Mouse (Mus musculus): ENCODE measurements at regions not wholly inside any gene's neighbourhood (a gene's known extent, or its start where the extent isn't known, plus 50 kb on each side); places are given as distances from the start of the nearest gene placed in this dataset.

DNA sequence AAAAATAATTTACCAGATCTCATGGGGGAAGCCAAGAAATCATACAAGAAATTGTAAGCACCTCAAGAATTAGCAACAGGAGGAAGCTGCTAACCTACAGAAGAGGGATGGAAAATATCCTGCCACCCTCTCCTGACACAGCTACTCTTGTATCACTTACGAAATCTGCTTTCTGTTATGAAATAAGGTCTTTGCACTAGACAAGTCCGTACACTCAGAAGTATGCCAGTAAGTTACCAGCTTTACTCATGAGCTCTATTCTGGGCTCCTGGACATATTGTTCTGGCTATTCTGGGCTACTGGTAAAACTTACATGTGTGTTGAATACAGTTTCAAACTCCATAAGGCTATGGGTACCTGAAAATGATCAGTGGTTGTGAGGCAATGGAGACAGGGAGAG, 379.9 kb downstream of the Pmp22 start:
- TF ChIP-seq CTCF (IDR thresholded peaks at IDR 0.05; ENCODE audit: insufficient read depth, low read depth, low read length) (no peak), POLR2A (IDR thresholded peaks at IDR 0.05; ENCODE audit: insufficient read depth, low read depth, low read length) (no peak)
- no peaks in the 10 kb centered on the region for H3K4me1 ChIP-seq (ENCODE audit: control insufficient read depth, insufficient read depth, low read length)
- WGBS: 97% methylated on average over 2 of the region's 2 CpGs

GRCm38 (mm10) chr11:63510611-63511010, 381.8 kb downstream of the Pmp22 start:
- H3K4me3 ChIP-seq (ENCODE audit: insufficient read depth, low read depth, low read length): no peak overlapping the region
- H3K4me1 ChIP-seq (ENCODE audit: control insufficient read depth, insufficient read depth, low read length): no peaks in the 10 kb centered on the region
- H3K27ac ChIP-seq (ENCODE audit: insufficient read depth, low read depth, low read length): no peak overlapping the region
- no peak for TF ChIP-seq CTCF (IDR thresholded peaks at IDR 0.05; ENCODE audit: insufficient read depth, low read depth, low read length)
- TF ChIP-seq POLR2A (IDR thresholded peaks at IDR 0.05; ENCODE audit: insufficient read depth, low read depth, low read length): no peak
- 96% methylated on average over 7 of the region's 7 CpGs for WGBS

More for the DNA sequence above, 379.9 kb downstream of the Pmp22 start:
- no peak overlapping the region for H3K4me3 ChIP-seq (ENCODE audit: insufficient read depth, low read depth, low read length)
- no peak overlapping the region for H3K27ac ChIP-seq (ENCODE audit: insufficient read depth, low read depth, low read length)

DNA sequence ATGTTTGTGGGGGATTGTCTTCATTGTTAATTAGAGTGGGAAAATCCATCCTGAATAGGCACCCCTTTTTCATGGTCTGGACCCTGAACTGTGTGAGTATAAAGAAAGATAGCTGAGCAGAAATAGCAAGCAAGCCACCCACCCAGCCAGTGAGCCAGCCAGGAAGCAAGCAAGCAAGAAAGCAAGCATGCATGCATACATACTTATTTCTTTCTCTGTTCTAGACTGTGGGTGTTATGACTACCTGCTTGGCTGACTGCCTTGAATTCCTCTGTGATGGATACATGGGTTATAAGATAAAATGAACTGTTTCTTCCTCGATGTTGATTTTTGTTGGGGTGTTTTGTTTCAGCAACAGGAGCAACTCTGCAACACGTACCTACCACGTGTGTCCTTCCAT, 385.8 kb downstream of the Pmp22 start:
- 91% methylated on average over 3 of the region's 3 CpGs for WGBS
- Histone ChIP-seq H3K4me1 (ENCODE audit: control insufficient read depth, insufficient read depth, low read length) (no peaks in the 10 kb centered on the region), H3K27ac (ENCODE audit: insufficient read depth, low read depth, low read length) (no peak overlapping the region), H3K4me3 (ENCODE audit: insufficient read depth, low read depth, low read length) (no peak overlapping the region)
- TF ChIP-seq POLR2A (IDR thresholded peaks at IDR 0.05; ENCODE audit: insufficient read depth, low read depth, low read length): no peak
- TF ChIP-seq CTCF (IDR thresholded peaks at IDR 0.05; ENCODE audit: insufficient read depth, low read depth, low read length): no peak

DNA sequence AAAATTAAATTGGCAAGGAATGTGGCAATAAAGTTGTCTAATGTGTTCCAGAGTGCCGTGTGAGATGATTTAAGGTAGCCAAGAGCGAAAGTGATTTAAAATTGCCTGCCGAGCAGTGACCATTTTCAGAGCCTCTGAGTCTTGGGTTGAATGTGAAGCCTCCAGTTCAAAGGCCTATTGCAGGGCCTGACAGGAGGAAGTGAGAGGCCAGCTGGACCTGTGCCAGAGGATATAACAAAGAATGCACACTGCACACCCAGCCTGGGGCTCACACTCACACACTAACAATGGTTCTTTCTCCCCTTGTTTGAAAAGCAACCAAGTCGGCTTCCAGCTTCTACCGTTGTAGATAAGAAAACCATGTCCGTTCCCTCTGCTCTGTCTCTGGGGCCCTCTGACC, 390.1 kb downstream of the Pmp22 start:
- WGBS: 75% methylated on average over 6 of the region's 6 CpGs
- no peak overlapping the region for H3K27ac ChIP-seq (ENCODE audit: insufficient read depth, low read depth, low read length)
- no peak overlapping the region for H3K4me3 ChIP-seq (ENCODE audit: insufficient read depth, low read depth, low read length)
- no peaks in the 10 kb centered on the region for H3K4me1 ChIP-seq (ENCODE audit: control insufficient read depth, insufficient read depth, low read length)
- TF ChIP-seq CTCF (IDR thresholded peaks at IDR 0.05; ENCODE audit: insufficient read depth, low read depth, low read length) (no peak), POLR2A (IDR thresholded peaks at IDR 0.05; ENCODE audit: insufficient read depth, low read depth, low read length) (no peak)

DNA sequence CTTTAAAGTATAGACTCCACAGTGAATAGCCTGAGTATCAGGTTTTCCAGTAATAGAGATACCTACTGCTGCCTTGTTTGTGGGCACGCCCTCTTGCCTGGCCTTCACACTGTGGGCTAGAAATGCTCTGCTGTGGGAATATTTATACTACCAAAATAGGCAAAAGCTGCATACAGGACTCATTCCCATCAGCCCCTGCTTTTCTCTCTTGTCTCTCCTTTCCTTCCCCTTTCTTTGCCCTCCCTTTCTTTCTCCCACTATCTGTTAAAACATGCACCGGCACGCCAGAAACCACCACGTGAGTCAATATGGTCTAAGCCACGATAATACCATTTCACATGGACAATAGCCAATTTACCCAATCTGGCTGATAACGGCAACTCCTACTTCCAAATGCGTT, 395.5 kb downstream of the Pmp22 start:
- 33% methylated on average over 7 of the region's 7 CpGs for WGBS

DNA sequence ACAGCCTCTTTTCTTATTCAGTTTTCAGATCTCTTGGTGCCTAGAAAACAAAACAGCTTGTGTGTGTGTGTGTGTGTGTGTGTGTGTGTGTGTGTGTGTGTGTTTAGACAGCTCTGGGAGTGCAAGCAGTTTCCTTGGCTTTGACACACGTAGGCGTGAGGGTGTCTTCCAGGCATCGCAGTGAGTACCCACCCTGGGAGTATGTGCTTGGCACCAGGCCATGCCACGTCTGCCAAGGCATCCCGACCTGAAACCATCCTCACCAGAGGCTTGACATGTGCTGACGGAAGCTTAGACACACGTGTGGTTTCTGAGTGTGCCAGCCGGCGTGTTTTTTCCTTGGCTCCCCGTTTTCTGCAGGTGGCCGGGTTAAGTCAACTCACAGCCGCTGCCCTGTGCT, 396.6 kb downstream of the Pmp22 start:
- TF ChIP-seq POLR2A (IDR thresholded peaks at IDR 0.05; ENCODE audit: insufficient read depth, low read depth, low read length) (no peak), CTCF (IDR thresholded peaks at IDR 0.05; ENCODE audit: insufficient read depth, low read depth, low read length) (no peak)
- Histone ChIP-seq H3K4me3 (ENCODE audit: insufficient read depth, low read depth, low read length) (no peak overlapping the region), H3K4me1 (ENCODE audit: control insufficient read depth, insufficient read depth, low read length) (0 out of 2 replicates have a peak, but pooled peaks cover 4% of the 10 kb centered on the region), H3K27ac (ENCODE audit: insufficient read depth, low read depth, low read length) (no peak overlapping the region)
- WGBS: 39% methylated on average over 12 of the region's 12 CpGs

More for the DNA sequence above, 395.5 kb downstream of the Pmp22 start:
- Histone ChIP-seq H3K27ac (ENCODE audit: insufficient read depth, low read depth, low read length) (no peak overlapping the region), H3K4me3 (ENCODE audit: insufficient read depth, low read depth, low read length) (no peak overlapping the region), H3K4me1 (ENCODE audit: control insufficient read depth, insufficient read depth, low read length) (0 out of 2 replicates have a peak, but pooled peaks cover 4% of the 10 kb centered on the region)
- TF ChIP-seq POLR2A (IDR thresholded peaks at IDR 0.05; ENCODE audit: insufficient read depth, low read depth, low read length) (no peak), CTCF (IDR thresholded peaks at IDR 0.05; ENCODE audit: insufficient read depth, low read depth, low read length) (no peak)

GRCm38 (mm10) chr11:63525956-63526355, 396.1 kb downstream of the Hs3st3b1 start:
- Histone ChIP-seq H3K4me3 (ENCODE audit: insufficient read depth, low read depth, low read length) (no peak overlapping the region), H3K27ac (ENCODE audit: insufficient read depth, low read depth, low read length) (no peak overlapping the region), H3K4me1 (ENCODE audit: control insufficient read depth, insufficient read depth, low read length) (0 out of 2 replicates have a peak, but pooled peaks cover 4% of the 10 kb centered on the region)
- TF ChIP-seq POLR2A (IDR thresholded peaks at IDR 0.05; ENCODE audit: insufficient read depth, low read depth, low read length): no peak
- TF ChIP-seq CTCF (IDR thresholded peaks at IDR 0.05; ENCODE audit: insufficient read depth, low read depth, low read length): no peak
- WGBS: 88% methylated on average over 3 of the region's 3 CpGs

- H3K27ac ChIP-seq (ENCODE audit: insufficient read depth, low read depth, low read length): no peak overlapping the region
- 82% methylated on average over 5 of the region's 5 CpGs for WGBS
- H3K4me3 ChIP-seq (ENCODE audit: insufficient read depth, low read depth, low read length): no peak overlapping the region
- H3K4me1 ChIP-seq (ENCODE audit: control insufficient read depth, insufficient read depth, low read length): no peaks in the 10 kb centered on the region
- TF ChIP-seq POLR2A (IDR thresholded peaks at IDR 0.05; ENCODE audit: insufficient read depth, low read depth, low read length) (no peak), CTCF (IDR thresholded peaks at IDR 0.05; ENCODE audit: insufficient read depth, low read depth, low read length) (no peak)
Measured at GRCm38 (mm10) chr11:63532752-63533151, 389.3 kb downstream of the Hs3st3b1 start.

DNA sequence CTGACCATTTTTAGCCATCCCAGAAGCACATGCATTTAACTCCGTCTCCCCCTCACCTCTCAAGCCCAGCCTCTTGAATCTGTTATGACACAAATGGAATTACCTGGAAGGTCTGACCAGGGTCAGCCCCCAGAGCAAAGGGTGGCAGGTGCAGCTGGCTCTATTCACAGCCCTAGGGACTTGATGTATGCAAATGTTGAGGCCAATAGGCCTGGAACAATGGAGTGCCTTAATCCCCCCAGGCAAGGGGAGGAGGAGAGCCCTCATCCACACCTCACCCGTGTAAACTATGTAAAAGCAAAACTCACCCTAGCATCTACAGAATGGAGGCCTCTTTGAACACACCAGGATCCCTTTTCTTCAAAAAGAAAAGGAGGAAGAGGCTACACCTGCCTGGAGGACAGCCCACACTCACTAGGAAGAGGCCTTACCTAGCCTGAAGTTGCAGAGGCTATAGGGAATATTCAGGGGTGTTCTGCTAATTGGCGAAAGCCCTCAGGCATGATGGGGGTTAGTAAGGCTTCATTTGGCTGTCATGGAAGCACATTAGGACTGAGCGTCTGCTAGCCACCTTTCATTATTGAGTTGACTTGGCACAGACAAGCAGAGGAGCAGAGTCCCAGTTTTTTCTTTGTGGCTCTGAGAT, 388.4 kb downstream of the Hs3st3b1 start:
- 68% methylated on average over 4 of the region's 4 CpGs for WGBS
- Histone ChIP-seq H3K4me3 (ENCODE audit: insufficient read depth, low read depth, low read length) (no peak overlapping the region), H3K4me1 (ENCODE audit: control insufficient read depth, insufficient read depth, low read length) (no peaks in the 10 kb centered on the region), H3K27ac (ENCODE audit: insufficient read depth, low read depth, low read length) (no peak overlapping the region)
- TF ChIP-seq POLR2A (IDR thresholded peaks at IDR 0.05; ENCODE audit: insufficient read depth, low read depth, low read length) (no peak), CTCF (IDR thresholded peaks at IDR 0.05; ENCODE audit: insufficient read depth, low read depth, low read length) (no peak)

Data from olfactory bulb, adult 2 months (tissue).